Mouse (Mus musculus): Measurements from ENCODE around the gene Hoxd11. TPM values are rescaled to one million over a fixed set of nuclear protein-coding genes. Genes with fewer than 3 reads are reported as not detected.

Gene Hoxd11
- polyA plus RNA-seq, 1 experiment from 2014 or later: 0.44 TPM

DNA sequence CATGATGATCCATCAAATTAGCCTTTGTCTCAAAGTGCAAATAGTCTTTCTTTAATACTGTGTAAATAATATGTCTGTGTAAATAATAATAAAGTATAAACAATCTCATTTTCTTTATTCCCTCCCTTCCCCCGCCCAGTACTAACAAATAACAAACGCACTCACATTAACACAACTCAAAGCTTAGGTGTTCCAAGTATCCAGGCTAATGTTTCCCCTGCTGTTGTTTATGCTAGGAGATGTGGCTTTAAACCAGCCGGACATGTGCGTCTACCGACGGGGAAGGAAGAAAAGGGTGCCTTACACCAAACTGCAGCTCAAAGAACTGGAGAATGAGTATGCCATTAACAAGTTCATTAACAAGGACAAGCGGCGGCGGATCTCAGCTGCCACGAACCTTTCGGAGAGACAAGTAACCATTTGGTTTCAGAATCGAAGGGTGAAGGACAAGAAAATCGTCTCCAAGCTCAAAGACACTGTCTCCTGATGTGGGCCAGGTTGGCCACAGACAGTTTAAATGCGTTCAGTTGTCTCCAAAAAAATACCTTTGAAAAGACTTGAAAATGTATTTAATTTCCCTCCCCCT, 9.6 kb upstream of the Hoxd11 start:
- Histone ChIP-seq H3K4me3 (ENCODE audit: low read depth, low read length) (no peak overlapping the region), H3K9ac (ENCODE audit: low read depth, low read length) (no peak overlapping the region), H3K36me3 (ENCODE audit: control insufficient read depth, insufficient read depth, low read length) (no peaks in the 10 kb centered on the region), H3K27me3 (replicated peaks; ENCODE audit: control insufficient read depth, insufficient read depth, low read length) (peaks cover 97% of the 10 kb centered on the region), H3K27ac (ENCODE audit: low read depth, low read length) (no peak overlapping the region), H3K9me3 (ENCODE audit: control insufficient read depth, low read length) (no peaks in the 10 kb centered on the region), H3K4me2 (no peak overlapping the region), H3K4me1 (replicated peaks; ENCODE audit: control insufficient read depth, insufficient read depth, low read length) (peaks cover 6% of the 10 kb centered on the region)
- WGBS: under 1% methylated on average over 14 of the region's 14 CpGs
- DNase-seq (ENCODE audit: low spot score) (peak; percentile 31), ATAC-seq (replicated peaks; ENCODE audit: low FRiP score) (no peak)

DNA sequence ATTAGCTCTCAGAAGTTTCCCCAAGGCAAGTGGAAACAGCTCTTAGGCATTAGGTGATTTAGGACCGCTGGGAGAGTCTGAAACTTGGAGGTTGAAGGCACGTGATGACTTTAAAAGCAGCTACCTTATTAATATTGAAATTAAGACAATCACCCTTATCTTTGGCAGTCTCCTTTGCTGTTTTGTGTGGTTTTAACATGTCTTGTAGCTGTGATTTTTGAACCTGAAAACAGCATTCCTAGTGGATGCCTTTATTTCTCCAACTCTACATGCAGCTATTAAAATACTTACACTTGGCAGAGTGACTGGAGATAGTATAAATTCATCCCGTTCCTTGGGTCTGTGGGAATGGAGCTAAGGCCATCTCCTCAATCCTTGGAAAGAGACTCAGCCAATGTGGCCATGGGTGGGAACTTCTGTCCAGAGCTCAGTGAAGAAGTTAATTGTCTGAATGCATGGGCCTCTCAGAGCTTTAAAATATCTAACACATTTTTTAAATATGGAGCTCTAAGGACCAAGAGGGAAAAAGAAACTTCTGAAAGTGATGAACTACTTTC, 8.6 kb upstream of the Hoxd11 start:
- no peak for ATAC-seq (replicated peaks; ENCODE audit: low FRiP score)
- Histone ChIP-seq H3K27me3 (replicated peaks; ENCODE audit: control insufficient read depth, insufficient read depth, low read length) (peaks cover 97% of the 10 kb centered on the region), H3K4me2 (no peak overlapping the region), H3K27ac (ENCODE audit: low read depth, low read length) (no peak overlapping the region), H3K36me3 (ENCODE audit: control insufficient read depth, insufficient read depth, low read length) (no peaks in the 10 kb centered on the region), H3K4me3 (ENCODE audit: low read depth, low read length) (no peak overlapping the region), H3K9me3 (ENCODE audit: control insufficient read depth, low read length) (no peaks in the 10 kb centered on the region), H3K4me1 (replicated peaks; ENCODE audit: control insufficient read depth, insufficient read depth, low read length) (peaks cover 6% of the 10 kb centered on the region), H3K9ac (ENCODE audit: low read depth, low read length) (no peak overlapping the region)
- peak; percentile 28 for DNase-seq (ENCODE audit: low spot score)
- WGBS: under 1% methylated on average over 3 of the region's 3 CpGs

DNA sequence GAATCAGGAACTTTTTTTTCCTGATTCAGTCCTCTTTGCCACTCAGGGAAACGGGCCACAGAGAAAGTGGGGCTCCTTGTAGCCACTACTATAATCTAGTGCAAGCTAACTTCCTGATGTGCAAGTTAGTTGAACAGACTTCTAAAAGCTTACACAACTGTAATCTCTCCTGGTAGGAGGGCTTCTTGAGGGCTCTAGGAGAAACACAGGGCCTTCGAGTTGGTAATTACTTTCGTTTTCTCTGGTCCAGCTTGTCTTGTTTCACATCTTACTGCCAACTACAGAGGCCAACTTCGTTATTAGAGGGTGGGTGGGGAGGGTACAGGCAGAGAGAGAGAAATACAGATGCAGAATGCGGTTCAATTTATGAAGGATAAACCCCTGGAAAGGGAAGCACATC, 7.5 kb upstream of the Hoxd11 start:
- H3K36me3 ChIP-seq (ENCODE audit: control insufficient read depth, insufficient read depth, low read length): no peaks in the 10 kb centered on the region
- no peak overlapping the region for H3K4me2 ChIP-seq
- H3K4me1 ChIP-seq (replicated peaks; ENCODE audit: control insufficient read depth, insufficient read depth, low read length): peaks cover 6% of the 10 kb centered on the region
- H3K27ac ChIP-seq (ENCODE audit: low read depth, low read length): no peak overlapping the region
- H3K9me3 ChIP-seq (ENCODE audit: control insufficient read depth, low read length): no peaks in the 10 kb centered on the region
- no peak for ATAC-seq (replicated peaks; ENCODE audit: low FRiP score)
- 6% methylated on average over 5 of the region's 5 CpGs for WGBS
- no peak overlapping the region for H3K9ac ChIP-seq (ENCODE audit: low read depth, low read length)
- H3K4me3 ChIP-seq (ENCODE audit: low read depth, low read length): no peak overlapping the region
- H3K27me3 ChIP-seq (replicated peaks; ENCODE audit: control insufficient read depth, insufficient read depth, low read length): peaks cover 99% of the 10 kb centered on the region
- DNase-seq (ENCODE audit: low spot score): peak; percentile 34

DNA sequence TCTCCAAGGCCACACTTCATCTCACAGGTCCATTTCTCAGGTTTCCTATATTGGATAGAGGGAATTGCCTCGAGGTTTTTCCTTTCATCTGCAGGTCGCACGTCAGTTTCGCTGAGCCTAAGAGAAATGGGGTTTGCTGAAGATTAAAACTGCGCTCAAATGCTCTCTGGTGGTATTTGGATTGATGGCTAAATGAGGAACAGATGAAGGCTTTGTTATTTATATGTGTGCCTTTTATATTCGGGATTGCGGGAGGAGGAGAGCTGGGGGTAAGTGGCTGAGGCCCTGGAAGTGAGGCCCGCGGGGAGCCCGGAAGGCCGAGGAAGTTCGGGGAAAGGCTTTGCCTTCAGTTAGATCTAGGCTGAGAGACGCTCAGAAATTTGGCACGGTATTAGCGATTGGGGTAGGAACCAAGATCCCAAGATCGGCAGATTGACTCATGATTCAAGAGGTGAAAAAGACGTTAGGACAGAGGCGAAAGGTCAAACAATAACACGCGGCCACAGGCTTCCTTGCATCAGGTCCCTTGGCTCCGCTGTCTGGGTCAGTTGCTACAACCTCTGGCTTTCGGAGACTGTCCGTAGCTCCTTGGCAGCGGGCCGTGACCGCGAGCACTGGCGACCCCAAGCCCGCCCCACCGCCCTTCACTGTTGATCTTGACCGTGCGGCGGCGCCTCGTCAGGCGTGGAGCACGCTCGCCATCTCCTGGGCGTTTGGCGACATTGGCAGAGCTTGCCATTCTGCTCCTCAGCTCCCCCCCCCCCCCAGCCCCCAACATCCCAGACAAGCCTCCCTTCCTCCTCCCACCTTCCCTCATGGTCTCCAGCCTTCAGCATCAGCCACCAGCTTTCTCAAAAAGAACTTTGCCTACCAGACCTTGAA, 6.6 kb upstream of the Hoxd11 start:
- Histone ChIP-seq H3K4me3 (ENCODE audit: low read depth, low read length) (peak overlapping the region; percentile 39), H3K9ac (ENCODE audit: low read depth, low read length) (no peak overlapping the region), H3K9me3 (ENCODE audit: control insufficient read depth, low read length) (no peaks in the 10 kb centered on the region), H3K4me1 (replicated peaks; ENCODE audit: control insufficient read depth, insufficient read depth, low read length) (peaks cover 6% of the 10 kb centered on the region), H3K36me3 (ENCODE audit: control insufficient read depth, insufficient read depth, low read length) (no peaks in the 10 kb centered on the region), H3K27me3 (replicated peaks; ENCODE audit: control insufficient read depth, insufficient read depth, low read length) (peaks cover 99% of the 10 kb centered on the region), H3K27ac (ENCODE audit: low read depth, low read length) (no peak overlapping the region), H3K4me2 (peak overlapping the region; percentile 67)
- DNase-seq (ENCODE audit: low spot score) (peak; percentile 41), ATAC-seq (replicated peaks; ENCODE audit: low FRiP score) (peak; percentile 43; the same call in 1 of the 2 replicates)
- 2% methylated on average over 40 of the region's 40 CpGs for WGBS

DNA sequence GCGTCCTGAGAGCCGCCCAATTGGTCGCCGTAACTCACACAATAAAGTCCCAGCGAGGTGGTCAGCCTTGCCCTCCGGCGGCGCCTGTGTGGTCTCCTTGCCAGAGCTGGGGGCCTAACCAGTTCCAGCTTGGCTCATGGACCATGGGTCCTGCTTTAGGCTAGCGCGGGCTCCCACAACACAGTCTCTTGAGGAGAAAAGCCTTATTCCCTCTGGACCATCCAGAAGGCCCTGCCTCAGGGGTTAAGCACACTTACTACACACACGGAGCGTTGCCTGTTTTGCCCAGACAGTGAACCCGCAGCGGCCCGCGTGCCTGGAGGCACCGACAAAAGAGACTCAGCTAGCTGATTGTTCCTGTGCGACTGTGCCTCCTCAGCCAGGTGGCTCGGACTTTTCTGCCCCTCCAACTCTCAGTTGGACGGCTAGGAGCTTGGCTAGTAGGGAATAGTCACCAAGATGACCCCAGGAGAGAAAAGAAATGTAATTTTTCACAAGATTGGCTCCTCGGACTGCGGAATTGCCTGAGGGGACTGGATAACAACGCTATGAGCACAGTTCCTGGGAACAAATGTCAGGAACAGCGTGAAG, 5.4 kb upstream of the Hoxd11 start:
- H3K9me3 ChIP-seq (ENCODE audit: control insufficient read depth, low read length): no peaks in the 10 kb centered on the region
- no peak overlapping the region for H3K9ac ChIP-seq (ENCODE audit: low read depth, low read length)
- H3K36me3 ChIP-seq (ENCODE audit: control insufficient read depth, insufficient read depth, low read length): no peaks in the 10 kb centered on the region
- 5% methylated on average over 24 of the region's 24 CpGs for whole genome bisulfite sequencing
- ATAC-seq (replicated peaks; ENCODE audit: low FRiP score) (no peak), DNase-seq (ENCODE audit: low spot score) (peak; percentile 36)
- H3K4me1 ChIP-seq (replicated peaks; ENCODE audit: control insufficient read depth, insufficient read depth, low read length): no peaks in the 10 kb centered on the region
- no peak overlapping the region for H3K4me2 ChIP-seq
- no peak overlapping the region for H3K4me3 ChIP-seq (ENCODE audit: low read depth, low read length)
- peaks cover 99% of the 10 kb centered on the region for H3K27me3 ChIP-seq (replicated peaks; ENCODE audit: control insufficient read depth, insufficient read depth, low read length)
- H3K27ac ChIP-seq (ENCODE audit: low read depth, low read length): no peak overlapping the region

DNA sequence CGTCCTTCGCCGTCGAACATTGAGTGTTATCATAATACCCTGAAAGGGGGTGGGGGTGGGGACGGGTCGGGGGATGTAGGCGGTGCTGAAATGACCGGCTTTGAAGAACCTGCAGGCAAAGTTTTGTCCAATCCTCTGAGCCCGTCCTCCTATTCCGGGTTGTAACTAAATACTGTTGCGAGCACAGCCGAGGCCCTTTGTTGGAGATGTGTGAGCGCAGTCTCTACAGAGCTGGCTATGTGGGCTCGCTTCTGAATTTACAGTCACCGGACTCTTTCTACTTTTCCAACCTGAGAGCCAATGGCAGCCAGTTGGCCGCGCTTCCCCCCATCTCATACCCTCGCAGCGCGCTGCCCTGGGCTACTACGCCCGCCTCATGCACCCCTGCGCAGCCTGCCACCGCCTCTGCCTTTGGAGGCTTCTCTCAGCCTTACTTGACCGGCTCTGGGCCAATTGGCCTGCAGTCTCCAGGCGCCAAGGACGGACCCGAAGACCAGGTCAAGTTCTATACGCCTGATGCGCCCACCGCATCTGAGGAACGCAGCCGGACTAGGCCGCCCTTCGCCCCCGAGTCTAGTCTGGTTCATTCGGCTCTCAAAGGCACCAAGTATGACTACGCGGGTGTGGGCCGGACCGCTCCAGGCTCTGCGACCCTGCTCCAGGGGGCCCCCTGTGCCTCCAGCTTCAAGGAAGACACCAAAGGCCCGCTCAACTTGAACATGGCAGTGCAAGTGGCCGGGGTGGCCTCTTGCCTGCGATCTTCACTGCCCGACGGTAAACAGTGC, 4.3 kb upstream of the Hoxd11 start, which contains the start of gene Hoxd12:
TSS of gene Hoxd12 (plus strand) at position 133 of the 785 bp plus-strand sequence.
- no peak within 1 kb of the TSS for H3K27ac ChIP-seq (ENCODE audit: low read depth, low read length)

DNA sequence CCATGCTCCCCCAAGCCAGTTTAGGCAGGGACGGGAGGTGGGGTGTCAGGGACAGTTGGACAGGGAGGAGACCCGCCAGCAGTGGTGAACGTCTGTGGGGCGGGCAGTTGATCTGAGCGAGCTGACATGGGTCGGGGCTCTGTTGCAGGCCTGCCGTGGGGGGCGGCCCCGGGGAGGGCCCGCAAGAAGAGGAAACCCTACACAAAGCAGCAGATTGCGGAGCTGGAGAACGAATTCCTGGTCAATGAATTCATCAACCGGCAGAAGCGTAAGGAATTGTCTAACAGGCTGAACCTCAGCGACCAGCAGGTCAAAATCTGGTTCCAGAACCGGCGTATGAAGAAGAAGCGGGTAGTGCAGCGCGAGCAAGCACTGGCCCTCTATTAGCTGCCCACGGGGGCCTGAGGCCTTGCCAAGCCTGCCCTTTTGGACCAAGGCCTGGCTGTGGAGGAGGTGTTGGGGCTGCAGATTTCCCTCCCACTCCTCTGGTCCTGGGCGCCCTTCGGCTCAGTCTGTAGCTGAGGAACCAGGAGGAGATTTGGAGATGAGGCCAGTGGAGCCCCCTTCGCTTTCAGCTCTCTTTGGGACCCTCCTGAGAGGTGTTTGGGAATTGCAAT, 3.6 kb upstream of the Hoxd11 start:
- no peak for ATAC-seq (replicated peaks; ENCODE audit: low FRiP score)
- peak; percentile 31 for DNase-seq (ENCODE audit: low spot score)
- Histone ChIP-seq H3K36me3 (ENCODE audit: control insufficient read depth, insufficient read depth, low read length) (no peaks in the 10 kb centered on the region), H3K4me3 (ENCODE audit: low read depth, low read length) (no peak overlapping the region), H3K4me1 (replicated peaks; ENCODE audit: control insufficient read depth, insufficient read depth, low read length) (no peaks in the 10 kb centered on the region), H3K27ac (ENCODE audit: low read depth, low read length) (no peak overlapping the region), H3K9ac (ENCODE audit: low read depth, low read length) (no peak overlapping the region), H3K4me2 (no peak overlapping the region), H3K27me3 (replicated peaks; ENCODE audit: control insufficient read depth, insufficient read depth, low read length) (peaks cover 100% of the 10 kb centered on the region), H3K9me3 (ENCODE audit: control insufficient read depth, low read length) (no peaks in the 10 kb centered on the region)
- WGBS: 7% methylated on average over 24 of the region's 24 CpGs

More for the DNA sequence above, 4.3 kb upstream of the Hoxd11 start, which contains the start of gene Hoxd12:
- Histone ChIP-seq H3K27me3 (replicated peaks; ENCODE audit: control insufficient read depth, insufficient read depth, low read length) (peaks cover 99% of the 10 kb centered on the region), H3K9ac (ENCODE audit: low read depth, low read length) (no peak within 1 kb of the TSS), H3K4me1 (replicated peaks; ENCODE audit: control insufficient read depth, insufficient read depth, low read length) (no peaks in the 10 kb centered on the region), H3K9me3 (ENCODE audit: control insufficient read depth, low read length) (no peaks in the 10 kb centered on the region), H3K4me2 (no peak within 1 kb of the TSS), H3K36me3 (ENCODE audit: control insufficient read depth, insufficient read depth, low read length) (no peaks in the 10 kb centered on the region), H3K4me3 (ENCODE audit: low read depth, low read length) (no peak within 1 kb of the TSS)
- peak; percentile 34 for DNase-seq (ENCODE audit: low spot score)
- no peak for ATAC-seq (replicated peaks; ENCODE audit: low FRiP score)
- 5% methylated on average over 47 of the region's 47 CpGs for WGBS
